Mouse (Mus musculus): ENCODE measurements around the gene Snrnp27.

GRCm38 (mm10) chr6:86665560-86666307 lies 18.6 kb downstream of the Snrnp27 start:
- TF ChIP-seq CTCF (IDR thresholded peaks at IDR 0.05; ENCODE audit: low read depth, low read length) (no peak), GATA1 (IDR thresholded peaks at IDR 0.05; ENCODE audit: borderline replicate concordance, low read length) (no peak)

Data from G1E (cell line).